Mouse (Mus musculus) left cerebral cortex, adult 11 months (tissue): Measurements from ENCODE around the gene Ncoa1.

Experiments used
- DNase-seq: peaks from one replicate; pipeline ENCODE4 v3.0.0; 2022; ENCODE audit warnings: low spot score

Gene Ncoa1

GRCm38 (mm10) chr12:4211174-4211573 lies 265.8 kb downstream of the Ncoa1 start:
- no peak for DNase-seq

GRCm38 (mm10) chr12:4209196-4209595 lies 267.8 kb downstream of the Ncoa1 start:
- DNase-seq = no peak

GRCm38 (mm10) chr12:4208405-4209133 lies 268.4 kb downstream of the Ncoa1 start:
- DNase-seq = peak; percentile 49

- DNase-seq = no peak
Measured at GRCm38 (mm10) chr12:4206106-4206505, 270.9 kb downstream of the Ncoa1 start.

GRCm38 (mm10) chr12:4202206-4202605 lies 274.8 kb downstream of the Ncoa1 start:
- no peak for DNase-seq

GRCm38 (mm10) chr12:4201454-4202200 lies 275.4 kb downstream of the Ncoa1 start:
- DNase-seq = peak; percentile 52

GRCm38 (mm10) chr12:4199271-4199670 lies 277.7 kb downstream of the Ncoa1 start:
- DNase-seq = no peak

- no peak for DNase-seq
Measured at GRCm38 (mm10) chr12:4198702-4199101, 278.3 kb downstream of the Ncoa1 start.
